Mouse (Mus musculus) CH12.LX (cell line): ENCODE results near the gene Nfkbia.

ENCODE experiments used
- BHLHE40 ChIP-seq: IDR thresholded peaks from 2 replicates; pipeline ENCODE4 v1.6.1; 2011; ENCODE audit warnings: mild to moderate bottlenecking, low read depth, low read length, improper control_type of control experiment
- CTCF ChIP-seq, 2 experiments: IDR thresholded peaks in 1 of 2; conservative IDR thresholded peaks in 1 of 2; 2 replicates each; pipeline ENCODE4 v1.5.1; 2011 to 2012; ENCODE audit warnings: low read depth in 2 of 2, low read length in 2 of 2, improper control_type of control experiment in 1 of 2, inconsistent platforms in 1 of 2, mild to moderate bottlenecking in 1 of 2, moderate library complexity in 1 of 2
- ELF1 ChIP-seq: IDR thresholded peaks from 2 replicates; pipeline ENCODE4 v1.6.1; 2014; ENCODE audit warnings: low read depth, mild to moderate bottlenecking, inconsistent platforms, low read length, improper control_type of control experiment
- EP300 ChIP-seq: IDR thresholded peaks from 2 replicates; pipeline ENCODE4 v1.6.1; 2011; ENCODE audit warnings: low read length, improper control_type of control experiment
- HCFC1 ChIP-seq: IDR thresholded peaks from 2 replicates; pipeline ENCODE4 v1.6.1; 2012; ENCODE audit warnings: low read depth, mild to moderate bottlenecking, inconsistent platforms, low read length, improper control_type of control experiment
- JUND ChIP-seq: conservative IDR thresholded peaks from 2 replicates; pipeline ENCODE4 v1.6.1; 2011; ENCODE audit warnings: low read depth, low read length, improper control_type of control experiment
- NRF1 ChIP-seq: IDR thresholded peaks from 2 replicates; pipeline ENCODE4 v1.6.1; 2014; ENCODE audit warnings: low read depth, mild to moderate bottlenecking, inconsistent platforms, low read length, improper control_type of control experiment, moderate library complexity
- POLR2A ChIP-seq: IDR thresholded peaks from 2 replicates; pipeline ENCODE4 v1.6.1; 2011; ENCODE audit warnings: low read depth, mild to moderate bottlenecking, improper control_type of control experiment, low read length
- SMC3 ChIP-seq: IDR thresholded peaks from 2 replicates; pipeline ENCODE4 v1.6.1; 2011; ENCODE audit warnings: low read depth, low read length, improper control_type of control experiment
- TCF12 ChIP-seq: IDR thresholded peaks from 2 replicates; pipeline ENCODE4 v1.6.1; 2014; ENCODE audit warnings: low read depth, mild to moderate bottlenecking, inconsistent platforms, low read length, improper control_type of control experiment
- UBTF ChIP-seq: IDR thresholded peaks from 2 replicates; pipeline ENCODE4 v1.6.1; 2012; ENCODE audit warnings: low read depth, mild to moderate bottlenecking, inconsistent platforms, low read length, improper control_type of control experiment, moderate library complexity
- ZKSCAN1 ChIP-seq: IDR thresholded peaks from 2 replicates; pipeline ENCODE4 v1.6.1; 2012; ENCODE audit warnings: low read depth, inconsistent platforms, low read length, improper control_type of control experiment, borderline replicate concordance
- ZMIZ1 ChIP-seq: IDR thresholded peaks from 2 replicates; pipeline ENCODE4 v1.6.1; 2012; ENCODE audit warnings: low read depth, mild to moderate bottlenecking, inconsistent platforms, low read length, improper control_type of control experiment

DNA sequence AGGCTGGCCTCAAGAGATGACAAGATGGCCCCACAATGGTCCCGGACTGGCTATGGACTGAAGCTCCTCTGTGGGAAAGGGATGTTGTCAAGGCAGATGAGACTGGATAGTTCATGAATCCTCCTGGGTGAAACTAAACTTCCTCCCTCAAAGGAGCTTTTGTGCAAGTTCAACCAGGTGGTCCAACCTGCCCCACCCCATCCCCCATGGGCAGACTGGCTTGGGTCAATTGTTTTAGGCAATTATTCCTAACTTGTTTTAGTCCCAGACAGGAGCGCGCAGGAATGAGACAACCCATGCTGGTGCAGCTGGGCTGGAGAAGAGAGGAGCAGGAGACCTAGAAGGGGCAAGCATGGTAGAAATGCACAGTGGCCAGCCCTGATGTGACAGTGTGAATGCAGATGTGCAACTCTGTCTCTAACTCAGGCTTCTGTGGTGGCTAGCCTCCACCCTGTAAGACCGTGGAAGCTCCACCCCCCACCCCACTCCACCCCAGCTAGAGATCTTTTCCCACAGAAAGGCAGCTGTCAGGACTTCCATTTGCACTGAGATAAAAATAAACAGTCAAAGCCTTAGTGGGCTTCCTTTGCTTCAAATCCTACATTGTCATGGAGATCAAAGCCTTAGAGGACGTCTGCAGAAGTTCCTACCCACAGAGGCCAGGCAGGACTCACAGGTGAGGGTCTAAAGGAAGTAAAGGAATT, 3.6 kb upstream of the Nfkbia start:
- TF ChIP-seq JUND (no peak), POLR2A (no peak), ELF1 (no peak), CTCF (conservative IDR thresholded peaks at IDR 0.05 in 1 of 2, IDR thresholded peaks at IDR 0.05 in 1 of 2; ENCODE audit: low read depth in 2 of 2, low read length in 2 of 2) (no peak), TCF12 (no peak), EP300 (no peak), BHLHE40 (no peak), HCFC1 (no peak), ZKSCAN1 (no peak), NRF1 (no peak), SMC3 (no peak), ZMIZ1 (no peak), UBTF (no peak)
